Mouse (Mus musculus): ENCODE data around the gene Nutm2. TPM values are rescaled to one million over a fixed set of nuclear protein-coding genes. Genes with fewer than 3 reads are reported as not detected.

Gene Nutm2
- polyA plus RNA-seq, 1 experiment from 2014 or later: not detected

Other genes starting within 250 kb of the Nutm2 start
- gene Gm906, start 217.0 kb upstream of the Nutm2 start, polyA plus RNA-seq (2015; fragmentation: Nextera tagmentation; extraction: Ambion mirVana): 0.05 and 0.11 TPM in 2 replicates
- gene Fbxw17, start 49.4 kb upstream of the Nutm2 start, polyA plus RNA-seq (2015; fragmentation: Nextera tagmentation; extraction: Ambion mirVana): 22.4 and 22.9 TPM in 2 replicates
- gene Gm47429, start 23.4 kb upstream of the Nutm2 start, polyA plus RNA-seq (2015; fragmentation: Nextera tagmentation; extraction: Ambion mirVana): not detected in 2 replicates
- gene Gm904, start 175.9 kb downstream of the Nutm2 start, polyA plus RNA-seq (2015; fragmentation: Nextera tagmentation; extraction: Ambion mirVana): not detected in 2 replicates
- gene Gm8765, start 231.0 kb downstream of the Nutm2 start, polyA plus RNA-seq (2015; fragmentation: Nextera tagmentation; extraction: Ambion mirVana): 0.05 and 0.11 TPM in 2 replicates